Mouse (Mus musculus) MEL-GATA-1-ER (cell line): ENCODE measurements around the gene Twnk.
A peak's percentile ranks its signal among the peaks of the same experiment; 100 is the strongest.

Source experiments
- DNase-seq: peaks from one replicate; pipeline ENCODE4 v3.0.0-alpha.2; 2012; ENCODE audit warnings: low read depth; ENCODE audit errors: extremely low read depth

Gene Twnk

GRCm38 (mm10) chr19:45005444-45005843 lies at the start of gene Twnk:
Gene Twnk, plus strand, starts transcription at chr19:45005663.
- peak; percentile 88 for DNase-seq

- no peak for DNase-seq
These were observed 45.8 kb upstream of the Twnk start for GRCm38 (mm10) chr19:44959633-44960032.

GRCm38 (mm10) chr19:44965978-44966377 lies 39.5 kb upstream of the Twnk start:
- DNase-seq, result no peak

GRCm38 (mm10) chr19:44968329-44968728 lies 37.1 kb upstream of the Twnk start:
- DNase-seq, result no peak

GRCm38 (mm10) chr19:44976636-44977035 lies 28.8 kb upstream of the Twnk start:
- no peak for DNase-seq

GRCm38 (mm10) chr19:44977148-44977547 lies 28.3 kb upstream of the Twnk start:
- no peak for DNase-seq

- DNase-seq, result no peak
These were observed 24.7 kb upstream of the Twnk start for GRCm38 (mm10) chr19:44980787-44981186.

- DNase-seq, result no peak
These were observed 22.9 kb upstream of the Twnk start for GRCm38 (mm10) chr19:44982477-44983115.

GRCm38 (mm10) chr19:44983366-44983765 lies 22.1 kb upstream of the Twnk start:
- DNase-seq, result no peak

- no peak for DNase-seq
These were observed 21.0 kb upstream of the Twnk start for GRCm38 (mm10) chr19:44984420-44984819.

GRCm38 (mm10) chr19:44985159-44985988 lies 20.1 kb upstream of the Twnk start:
- DNase-seq, result no peak

- DNase-seq, result no peak
These were observed 18.5 kb upstream of the Twnk start for GRCm38 (mm10) chr19:44987004-44987403.

- no peak for DNase-seq
These were observed 17.6 kb upstream of the Twnk start for GRCm38 (mm10) chr19:44987851-44988250.

- no peak for DNase-seq
These were observed 17.1 kb upstream of the Twnk start for GRCm38 (mm10) chr19:44988321-44988720.

GRCm38 (mm10) chr19:44988831-44989566 lies 16.5 kb upstream of the Twnk start, which contains the start of gene Sema4g:
Gene Sema4g, plus strand, starts transcription at chr19:44989101.
- no peak for DNase-seq

GRCm38 (mm10) chr19:44989567-44990495 lies 15.6 kb upstream of the Twnk start:
- no peak for DNase-seq

GRCm38 (mm10) chr19:44991031-44991430 lies 14.4 kb upstream of the Twnk start:
- DNase-seq, result no peak

- DNase-seq, result no peak
These were observed 13.2 kb upstream of the Twnk start for GRCm38 (mm10) chr19:44992246-44992645.

GRCm38 (mm10) chr19:44992712-44993111 lies 12.8 kb upstream of the Twnk start:
- DNase-seq, result no peak

GRCm38 (mm10) chr19:44997786-44998185 lies 7.7 kb upstream of the Twnk start:
- no peak for DNase-seq

GRCm38 (mm10) chr19:44999647-45000046 lies 5.8 kb upstream of the Twnk start:
- no peak for DNase-seq
